Mouse (Mus musculus): ENCODE measurements around the gene Cyp4a10.

GRCm38 (mm10) chr4:115546141-115546828 lies 28.2 kb downstream of the Cyp4a10 start:
- TF ChIP-seq CTCF (IDR thresholded peaks at IDR 0.05; ENCODE audit: extremely low read depth, insufficient read depth, insufficient read length, insufficient replicate concordance) (no peak), POLR2A (IDR thresholded peaks at IDR 0.05; ENCODE audit: low read depth, low read length) (no peak)
